Mouse (Mus musculus): ENCODE results near the gene Gm49776.

Gene Gm49776

DNA sequence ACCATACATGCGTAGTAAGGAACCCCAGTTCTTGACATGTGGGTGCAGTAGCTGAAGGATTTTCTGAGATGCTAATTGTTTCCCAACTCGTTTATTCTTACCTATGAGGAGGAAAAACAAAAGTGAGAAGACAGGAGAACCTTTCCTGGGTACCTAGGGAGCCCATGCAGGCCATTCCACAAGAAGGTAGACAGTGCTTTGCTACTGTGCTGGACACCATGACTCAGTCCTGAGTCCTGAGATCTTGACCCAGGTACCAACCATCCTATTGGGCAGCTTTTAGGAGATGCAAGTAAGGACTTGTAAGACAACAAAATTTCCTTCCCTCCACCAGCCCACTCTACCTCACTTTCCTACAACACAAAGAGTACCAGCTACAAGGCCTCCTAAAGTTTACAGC is at the start of gene Gm49776:
Gene Gm49776 (minus strand): TSS at position 101 of the 400 bp plus-strand sequence.
- no peak for DNase-seq (ENCODE audit: low read depth)

DNA sequence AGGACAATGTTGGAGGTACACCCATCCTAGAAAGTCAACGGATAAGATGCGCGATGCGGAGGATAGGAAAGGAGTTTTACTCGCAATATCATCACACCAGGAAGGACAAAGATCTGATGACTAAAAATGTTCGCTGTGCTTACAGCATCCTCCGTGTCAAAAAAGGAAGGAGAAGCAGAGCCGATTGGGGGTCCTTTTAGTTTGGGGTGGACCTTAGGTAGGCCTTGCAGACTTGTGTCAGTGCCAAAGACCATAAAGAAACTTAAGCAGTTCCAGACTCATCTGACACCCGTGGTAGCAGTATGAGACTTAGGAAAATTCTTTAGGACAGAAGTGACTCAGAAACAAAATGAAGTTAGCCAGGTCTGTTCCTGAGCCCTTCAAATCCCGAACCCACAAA is 31.5 kb upstream of the Gm49776 start:
- DNase-seq (ENCODE audit: low read depth) = peak; percentile 29

DNA sequence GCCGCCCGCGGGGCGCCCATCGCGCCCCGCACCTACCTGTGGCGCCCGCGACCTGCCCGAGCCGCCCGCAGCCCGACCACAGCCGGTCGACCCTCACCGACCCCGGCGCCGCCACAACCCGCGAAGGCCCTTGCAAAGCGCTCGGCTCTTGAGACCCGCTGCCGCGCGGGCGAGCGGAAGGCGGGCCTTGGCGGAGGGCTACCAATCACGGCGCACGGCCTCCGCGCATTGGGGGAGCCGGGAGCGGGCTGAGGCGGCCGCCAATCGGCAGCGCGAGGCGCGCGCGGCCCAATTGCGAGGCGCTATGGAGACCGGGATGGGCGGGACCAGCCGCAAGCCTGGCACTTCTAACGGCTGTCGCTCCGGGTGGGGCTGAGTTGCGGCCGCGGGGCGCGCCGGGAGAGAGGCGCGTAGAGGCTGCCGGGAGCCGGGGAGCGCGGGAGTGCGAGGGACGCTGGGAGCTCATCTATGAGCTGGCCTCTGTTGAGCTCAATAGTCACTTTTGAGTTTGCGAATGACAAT is 31.0 kb upstream of the Gm49776 start, which contains the start of gene Dgcr8:
Gene Dgcr8 (minus strand): TSS at position 180 of the 522 bp plus-strand sequence.
- DNase-seq (ENCODE audit: low read depth) = peak; percentile 97

DNA sequence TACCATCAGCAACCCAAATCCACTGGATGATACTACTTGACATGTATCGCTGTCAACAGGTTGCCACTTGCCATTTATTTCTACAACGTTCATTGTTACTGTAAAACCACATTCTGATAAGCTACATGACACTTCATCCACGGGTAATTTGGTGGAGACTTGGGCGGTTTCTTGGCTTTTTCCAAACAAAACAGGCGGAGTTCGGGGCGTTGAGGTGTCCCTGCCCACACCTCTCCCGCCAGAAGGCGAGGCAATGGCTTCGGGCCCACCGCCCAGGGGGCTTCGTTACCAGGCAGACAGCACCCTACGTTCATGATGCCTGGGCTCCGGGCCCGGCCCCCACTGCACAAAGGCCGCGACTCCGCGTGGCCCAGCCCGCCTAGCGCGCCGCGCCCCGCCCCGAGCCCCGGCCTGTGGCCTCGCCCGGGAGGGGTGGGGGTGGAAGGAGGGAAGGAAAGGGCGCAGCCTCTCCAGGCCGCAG is 30.5 kb upstream of the Gm49776 start:
- DNase-seq (ENCODE audit: low read depth) = peak; percentile 86

DNA sequence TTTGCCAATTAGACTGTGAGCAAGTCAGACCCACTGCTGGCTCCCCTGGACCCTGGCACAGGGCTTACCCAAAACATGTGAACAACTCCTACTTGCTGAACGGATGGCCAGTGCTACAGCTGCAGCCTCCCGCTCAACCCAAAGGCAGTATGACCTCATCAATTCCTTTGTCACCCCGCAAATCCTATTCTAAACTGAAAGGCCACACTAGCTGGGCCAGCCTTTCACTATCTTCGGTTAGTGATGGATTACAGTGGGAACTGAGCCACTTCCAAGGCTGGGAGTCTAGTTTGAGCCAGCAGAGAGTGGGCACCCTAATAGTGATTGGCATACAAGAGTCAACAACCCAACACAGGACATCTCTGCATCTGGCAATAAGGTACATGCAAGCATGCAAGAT is 30.0 kb upstream of the Gm49776 start:
- DNase-seq (ENCODE audit: low read depth) = no peak

DNA sequence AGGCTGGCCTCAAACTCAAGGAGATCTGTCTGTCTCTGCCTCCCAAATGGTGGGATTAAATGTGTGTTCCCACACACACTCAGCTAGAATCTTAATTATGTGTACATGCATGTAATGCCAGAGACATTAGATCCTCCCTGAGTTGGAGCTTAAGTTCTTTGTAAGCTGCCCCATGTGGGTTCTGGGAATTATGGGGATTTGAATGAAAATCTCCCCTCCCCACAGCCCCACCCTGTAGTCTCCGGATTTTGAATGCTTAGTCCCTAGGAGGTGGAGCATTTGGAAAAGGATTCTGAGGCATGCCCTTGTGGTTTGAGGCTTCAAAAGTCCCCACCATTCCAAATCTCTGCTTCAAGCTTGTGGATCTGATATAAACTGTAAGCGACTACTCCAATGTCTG is 17.0 kb upstream of the Gm49776 start:
- DNase-seq (ENCODE audit: low read depth) = no peak

DNA sequence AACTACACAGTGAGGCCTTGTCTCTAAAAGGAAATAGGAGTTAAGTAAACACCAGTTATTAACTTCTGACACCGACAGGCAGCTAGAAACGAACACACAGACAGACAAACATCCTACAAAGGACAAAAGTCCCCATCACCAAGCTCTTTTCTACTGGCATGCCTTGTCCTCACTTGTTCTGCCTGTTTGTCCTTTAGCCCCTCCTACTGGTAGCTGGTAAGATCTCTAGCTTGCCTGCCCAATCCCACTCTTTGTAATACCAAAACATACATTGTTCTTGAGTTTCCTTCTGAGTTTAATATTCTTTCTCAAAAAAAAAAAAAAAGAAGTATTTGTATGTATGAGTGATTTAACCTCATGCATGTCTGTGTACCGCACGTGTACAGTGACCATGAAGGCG is 10.1 kb upstream of the Gm49776 start:
- DNase-seq (ENCODE audit: low read depth) = peak; percentile 42

DNA sequence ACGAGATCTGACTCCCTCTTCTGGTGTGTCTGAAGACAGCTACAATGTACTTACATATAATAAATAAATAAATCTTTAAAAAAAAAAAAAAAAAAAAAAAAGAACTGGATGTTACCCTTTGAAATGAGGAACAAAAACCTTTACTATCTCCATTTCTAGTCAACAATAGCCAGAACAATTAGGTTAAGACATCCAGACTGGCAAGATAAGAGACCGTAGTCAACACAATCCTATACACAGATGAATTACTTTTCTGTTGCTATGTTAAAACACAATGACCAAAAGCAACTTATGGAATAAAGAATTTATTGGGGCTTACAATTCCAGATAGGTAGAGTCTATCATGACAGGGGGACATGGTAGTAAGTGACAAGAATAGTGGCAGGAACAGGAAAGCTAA is 6.9 kb upstream of the Gm49776 start:
- DNase-seq (ENCODE audit: low read depth) = no peak

DNA sequence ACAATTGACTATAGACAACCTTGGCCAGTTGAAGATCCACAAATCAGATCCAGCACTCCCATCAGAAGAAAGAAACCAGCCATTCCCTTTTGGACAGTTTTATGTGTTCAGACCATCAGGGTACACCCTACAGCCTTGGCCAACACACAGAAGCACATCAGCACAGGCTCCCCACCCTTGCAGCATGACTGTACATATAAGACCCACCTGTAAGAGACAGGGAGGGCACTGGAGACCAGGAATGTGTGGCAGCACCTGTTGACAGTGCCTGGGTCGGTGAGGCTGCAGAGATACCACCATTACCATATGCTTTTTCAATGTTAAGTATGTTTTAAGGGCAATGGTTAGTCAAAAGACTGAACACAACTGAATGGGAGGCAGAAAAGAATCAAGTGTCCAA is 4.3 kb downstream of the Gm49776 start:
- DNase-seq (ENCODE audit: low read depth) = no peak

DNA sequence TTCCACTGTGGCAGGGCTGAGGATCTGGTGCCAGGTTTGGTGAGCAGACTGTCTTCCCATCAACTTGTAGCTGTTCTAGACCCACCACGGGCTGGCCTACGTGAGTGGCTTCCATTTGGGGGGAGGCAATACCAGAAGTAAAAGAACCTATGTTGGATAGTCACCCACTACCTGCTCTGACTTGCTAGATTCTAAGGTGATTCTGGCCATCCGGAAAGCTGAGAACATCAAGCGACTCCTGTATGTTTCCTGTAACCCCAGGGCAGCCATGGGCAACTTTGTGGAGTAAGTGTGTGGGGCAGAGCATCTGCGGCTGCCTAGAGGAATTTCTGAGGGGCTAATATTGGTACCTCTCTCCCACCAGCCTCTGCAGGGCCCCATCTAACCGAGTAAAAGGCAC is 5.4 kb downstream of the Gm49776 start:
- DNase-seq (ENCODE audit: low read depth) = no peak

DNA sequence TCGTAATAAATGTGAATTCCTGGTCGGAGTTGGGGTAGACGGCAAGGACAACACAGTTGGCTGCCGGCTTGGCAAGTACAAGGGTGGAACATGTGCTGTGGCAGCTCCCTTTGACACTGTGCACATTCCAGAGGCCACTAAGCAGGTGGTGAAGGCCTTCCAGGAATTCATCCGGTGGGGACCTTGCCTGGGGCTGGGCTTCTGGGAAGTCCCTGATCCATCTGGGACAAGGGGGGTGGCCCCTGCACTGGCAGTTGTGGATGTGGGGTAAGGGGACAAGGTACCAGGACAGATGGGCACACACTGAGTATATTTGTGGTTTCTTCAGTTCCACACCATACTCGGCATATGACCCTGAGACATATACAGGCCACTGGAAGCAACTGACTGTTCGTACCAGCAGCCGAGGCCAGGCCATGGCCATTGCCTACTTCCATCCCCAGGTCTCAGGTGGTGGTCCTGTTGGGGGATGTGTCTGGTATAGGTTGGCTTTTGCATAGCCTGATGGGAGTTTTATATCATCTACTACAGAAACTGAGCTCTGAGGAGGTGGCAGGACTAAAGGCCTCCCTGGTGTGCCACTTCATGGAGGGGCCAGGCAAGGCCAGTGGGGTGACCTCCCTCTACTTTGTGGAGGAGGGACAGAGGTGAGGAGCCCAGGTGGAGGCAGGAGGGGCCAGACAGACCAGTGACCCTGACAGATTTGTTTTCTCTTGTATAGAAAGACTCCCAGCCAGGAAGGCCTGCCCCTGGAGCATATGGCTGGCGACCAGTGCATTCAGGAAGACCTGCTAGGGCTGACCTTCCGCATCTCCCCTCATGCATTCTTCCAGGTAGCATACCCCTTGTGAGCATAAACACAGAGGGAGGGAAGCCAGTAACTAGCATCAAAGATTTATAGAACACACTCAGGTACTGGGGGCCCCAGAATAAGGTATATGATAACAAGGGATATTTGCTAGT is 7.0 kb downstream of the Gm49776 start:
- DNase-seq (ENCODE audit: low read depth) = no peak

DNA sequence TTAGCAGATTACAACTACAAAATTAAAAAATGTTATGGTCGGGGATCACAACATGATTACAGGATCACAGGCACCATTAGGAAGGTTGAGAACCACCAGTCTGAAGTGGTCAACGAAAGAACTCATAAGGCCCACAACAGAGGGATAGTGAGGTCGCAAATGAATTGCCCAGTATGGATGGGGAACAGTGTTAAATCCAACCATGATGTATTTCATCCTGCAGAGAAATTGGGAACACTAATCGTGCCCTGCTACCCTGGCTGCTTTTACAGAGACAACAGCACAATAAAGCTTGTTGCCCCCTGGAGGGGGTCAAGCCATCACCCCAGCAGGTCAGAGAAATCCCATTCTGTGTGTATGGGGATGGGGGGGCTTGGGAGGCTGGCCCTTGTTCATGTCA is 7.9 kb downstream of the Gm49776 start:
- no peak for DNase-seq (ENCODE audit: low read depth)

DNA sequence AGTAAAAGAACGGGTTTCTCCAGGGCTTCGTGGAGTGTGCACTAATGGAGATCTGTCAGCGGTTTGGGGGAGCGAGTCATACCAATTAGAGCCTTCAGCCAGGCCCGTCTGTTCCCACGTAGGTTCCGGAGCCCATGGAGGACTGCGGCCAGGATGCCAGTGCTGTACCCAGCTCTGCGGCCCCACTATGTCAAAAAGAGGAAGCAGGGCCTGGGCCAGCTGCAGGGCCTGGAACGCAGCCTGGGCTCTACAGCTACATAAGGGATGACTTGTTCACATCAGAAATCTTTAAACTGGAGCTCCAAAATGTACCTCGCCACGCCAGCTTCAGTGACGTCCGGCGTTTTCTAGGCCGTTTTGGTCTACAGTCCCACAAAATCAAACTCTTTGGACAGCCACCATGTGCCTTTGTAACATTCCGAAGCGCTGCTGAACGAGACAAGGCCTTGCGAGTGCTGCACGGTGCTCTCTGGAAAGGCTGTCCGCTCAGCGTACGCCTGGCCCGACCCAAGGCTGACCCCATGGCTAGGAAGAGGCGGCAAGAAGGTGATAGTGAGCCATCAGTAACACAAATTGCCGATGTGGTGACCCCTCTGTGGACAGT is 8.7 kb downstream of the Gm49776 start:
- DNase-seq (ENCODE audit: low read depth) = peak; percentile 60

DNA sequence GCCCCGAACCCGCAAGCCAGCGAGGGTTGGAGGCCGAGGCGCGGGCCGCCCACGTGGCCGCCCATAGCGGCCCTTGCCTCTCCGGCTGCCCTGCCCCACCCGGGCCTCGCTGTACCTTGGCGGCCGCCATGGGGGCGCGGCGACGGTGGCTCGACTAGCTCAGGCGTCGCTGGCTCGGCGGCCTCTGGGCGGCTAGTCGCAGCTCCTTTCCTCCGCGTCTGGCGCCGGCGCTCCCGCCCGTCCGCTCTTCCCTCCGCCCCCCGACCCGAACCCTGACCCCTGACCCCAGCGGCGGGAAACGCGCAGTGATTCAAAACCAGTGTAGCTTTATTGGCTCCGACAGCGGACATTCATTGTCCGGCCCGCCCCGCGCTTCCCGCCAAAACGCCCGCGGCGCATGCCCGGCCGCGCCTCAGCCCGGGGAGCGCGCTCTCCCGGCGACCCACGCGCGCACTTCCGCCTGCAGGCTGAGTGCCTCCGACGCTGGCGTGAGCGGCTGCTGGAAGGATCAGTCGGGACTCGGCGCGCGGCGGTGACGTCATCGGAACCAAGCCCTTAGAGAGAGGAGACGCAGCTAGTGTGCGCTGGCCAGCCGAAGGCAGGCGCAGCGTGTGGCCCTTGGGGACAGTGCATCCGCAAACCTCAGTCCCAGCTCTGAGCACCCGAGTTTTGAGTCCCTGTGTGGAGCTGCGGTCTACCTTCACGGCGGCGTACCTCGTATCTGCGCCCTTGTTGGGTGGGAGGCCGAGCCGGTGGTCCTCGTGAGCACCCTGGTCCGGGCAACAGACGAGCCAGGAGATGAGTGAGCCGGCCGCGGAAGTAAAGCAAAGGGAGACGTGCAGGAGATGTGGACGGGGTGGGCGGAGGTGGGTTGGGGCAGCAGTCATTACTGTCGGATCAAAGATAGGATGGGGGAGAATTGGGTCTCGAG is 9.4 kb downstream of the Gm49776 start, which contains the start of the genes Trmt2a and Ranbp1:
Gene Trmt2a (plus strand): TSS at position 247 of the 931 bp plus-strand sequence.
Gene Ranbp1 (minus strand): TSS at position 300 of the 931 bp plus-strand sequence.
- peak; percentile 99 for DNase-seq (ENCODE audit: low read depth)

DNA sequence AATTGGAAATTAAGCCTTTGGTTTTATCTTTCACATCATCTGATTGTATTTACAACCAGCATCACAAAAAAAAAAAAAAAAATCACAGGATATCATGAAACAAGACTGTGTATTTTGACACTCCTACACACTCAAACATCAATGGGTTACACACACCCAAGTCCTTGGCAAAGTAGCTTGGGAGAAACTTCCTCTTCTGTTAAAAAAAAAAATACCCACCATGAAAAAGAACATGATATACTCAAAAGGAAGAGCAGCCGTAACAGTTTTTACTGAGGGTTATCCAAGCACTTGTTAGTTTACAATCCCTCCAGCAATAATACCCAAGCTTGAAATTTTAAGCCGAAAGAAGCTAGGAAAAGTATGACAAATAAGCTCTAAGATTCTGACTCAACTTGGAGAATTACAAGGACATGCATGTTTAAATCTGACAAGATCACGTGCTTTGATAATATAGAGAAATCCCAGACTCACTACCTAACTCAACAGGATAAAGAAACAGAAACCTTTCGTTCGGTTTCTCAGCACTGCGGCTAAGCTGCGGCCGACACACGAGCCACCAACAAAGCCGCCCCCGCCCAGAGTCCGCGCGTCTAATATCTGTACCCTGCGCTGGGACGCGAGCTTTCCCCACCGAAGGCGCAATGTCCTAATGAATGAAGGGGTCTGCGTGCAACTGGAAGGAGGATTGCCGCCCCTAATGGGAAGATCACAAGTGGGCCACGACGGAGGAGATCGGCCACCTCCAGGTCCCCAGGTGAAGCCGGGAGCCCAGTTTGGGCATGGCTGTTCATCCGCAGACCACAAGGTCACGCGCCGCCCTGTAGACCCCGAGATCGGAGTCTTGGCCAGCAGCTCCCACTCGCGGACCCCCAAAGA is 10.4 kb downstream of the Gm49776 start:
- peak; percentile 61 for DNase-seq (ENCODE audit: low read depth)

DNA sequence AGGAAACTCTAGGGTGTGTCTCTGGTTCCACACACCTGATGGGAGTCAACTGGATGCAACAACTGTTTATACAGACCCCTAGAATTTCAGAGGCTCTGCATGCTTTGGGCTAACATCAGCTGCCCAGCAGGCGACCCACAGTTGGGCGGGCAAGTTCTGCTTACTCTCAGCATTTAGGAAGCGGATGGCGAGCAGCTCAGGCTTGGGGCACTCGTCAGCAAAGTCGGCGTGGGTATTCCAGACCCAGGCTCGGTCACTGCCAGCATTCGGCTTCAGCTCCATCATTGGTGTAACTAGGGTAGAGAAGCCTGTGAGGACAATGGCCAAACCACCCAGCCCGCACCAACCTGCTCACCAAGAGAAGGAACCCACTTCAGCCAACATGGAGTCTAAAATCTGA is 16.5 kb downstream of the Gm49776 start:
- no peak for DNase-seq (ENCODE audit: low read depth)

DNA sequence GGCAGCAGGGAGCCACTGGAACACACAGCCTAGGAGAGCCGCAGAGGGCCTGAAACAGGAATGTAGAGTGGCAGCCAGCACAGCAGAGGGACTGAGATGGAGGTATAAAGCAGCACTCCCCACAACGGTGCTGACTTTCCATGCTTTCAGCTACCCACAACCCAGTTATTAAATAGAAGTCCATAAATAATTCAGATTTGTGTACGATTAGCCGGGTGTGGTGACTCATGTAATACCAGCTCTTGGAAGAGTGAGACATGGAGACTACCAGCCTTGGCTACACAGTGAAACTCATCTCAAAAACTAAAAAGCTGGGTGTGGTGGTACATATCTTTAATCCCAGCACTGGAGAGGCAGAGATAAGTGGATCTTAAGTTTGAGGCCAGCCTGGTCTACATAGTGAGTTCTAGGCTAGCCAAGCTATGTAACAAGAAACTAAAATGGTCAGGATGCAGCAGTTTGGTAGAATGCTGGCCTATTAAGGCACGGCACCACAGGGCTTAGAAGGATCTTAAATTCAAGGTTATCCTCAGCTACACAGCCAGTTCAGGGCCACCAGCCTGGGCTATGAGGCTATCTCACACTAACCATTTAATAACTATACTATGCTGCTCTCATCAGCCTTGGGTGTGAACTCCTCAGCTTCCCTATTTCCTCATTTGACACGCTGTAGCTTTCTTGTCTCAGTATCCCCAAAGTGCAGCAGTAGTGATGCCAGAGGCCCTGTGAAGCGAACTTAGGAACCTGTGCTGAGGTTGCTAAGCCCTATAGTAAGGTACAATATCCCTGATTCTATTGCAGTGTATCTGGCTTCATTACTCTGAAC is 21.2 kb downstream of the Gm49776 start:
- no peak for DNase-seq (ENCODE audit: low read depth)

DNA sequence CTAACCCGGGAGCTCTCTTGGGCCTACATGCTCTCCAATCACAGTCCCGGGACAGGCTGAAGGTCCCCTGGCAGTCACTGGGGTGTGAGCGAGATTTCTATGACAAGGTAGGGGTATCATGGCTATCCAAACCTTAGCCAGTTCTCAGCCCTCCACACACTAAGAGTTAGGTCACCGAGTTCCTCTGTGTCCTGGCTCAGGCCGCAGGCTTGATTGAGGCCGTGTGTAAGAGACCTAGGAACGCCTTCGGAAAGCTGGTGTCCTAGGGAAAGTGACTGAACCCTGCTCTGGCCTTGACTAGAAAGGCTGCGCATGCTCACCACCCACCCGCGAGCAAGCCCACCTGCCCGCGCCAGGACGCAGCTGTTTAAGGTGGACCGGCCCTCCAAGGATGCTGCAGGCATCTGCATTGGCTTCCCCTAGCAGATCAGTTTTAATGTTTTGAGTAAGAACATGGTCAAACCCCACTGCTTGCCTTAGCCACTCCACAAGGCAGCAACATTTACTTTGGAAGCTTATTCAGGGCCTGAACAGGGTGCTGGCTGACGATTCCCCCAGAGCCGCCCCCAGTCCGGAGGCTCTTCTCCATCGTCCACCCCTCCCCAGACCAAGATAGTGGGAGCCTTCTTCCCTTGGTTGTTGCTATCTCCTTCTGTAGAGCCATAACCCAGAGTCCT is 22.6 kb downstream of the Gm49776 start:
- DNase-seq (ENCODE audit: low read depth) = no peak

Measured in induced T-regulatory cell, adult 2 months (primary cell).